Comparison of ENCODE assay signal across 8 mouse cellular contexts in genomic region chr10:108979660-108980059, GRCm38 (mm10). TPM values are rescaled to one million over a fixed set of nuclear protein-coding genes. Genes with fewer than 3 reads are reported as not detected.
DNase-seq lines count a peak whose midpoint lies in the region.

No protein-coding gene starts in this region.

- intact Hi-C loops in heart, postnatal 25 days (cut with DNase I), result no loop called here

- DNase-seq in urinary bladder, postnatal 14 days (ENCODE audit: low spot score), result peak; percentile 4
- DNase-seq in urinary bladder, adult 18-20 months (ENCODE audit: low spot score in 2 of 2), result no peak
- DNase-seq in cerebellum, postnatal 4 days (ENCODE audit: low spot score in 2 of 2), result peak; percentile 42 to 88
- peak; percentile 9 for DNase-seq in heart, postnatal 25 days (ENCODE audit: low spot score)
- DNase-seq in left cerebral cortex, adult 11 months (ENCODE audit: low spot score), result peak; percentile 35
- DNase-seq in ovary, adult 18-20 months (ENCODE audit: low spot score), result peak; percentile 46
- no peak for DNase-seq in yolk sac, embryonic 10.5 days (ENCODE audit: low spot score)
- no peak for DNase-seq in thymus, postnatal 0 days (ENCODE audit: low spot score)

RNA-seq across cellular contexts. Expression of gene Syt1, which starts 31.1 kb away (rescaled TPM):
- total RNA-seq in heart, postnatal 25 days (2021), result under 1 TPM; 0.05 to 0.06 TPM
- 1.3 and 1.8 TPM in 2 replicates for polyA plus RNA-seq in thymus, postnatal 0 days (2015; fragmentation: Nextera tagmentation; extraction: Ambion mirVana)

Comparison
In these comparisons a context has a peak if more than half of its experiments do, and no peak if none do; other contexts are left out.
1. DNase-seq: peak in urinary bladder, postnatal 14 days (single experiment), cerebellum, postnatal 4 days (2 of 2), heart, postnatal 25 days (single experiment), left cerebral cortex, adult 11 months (single experiment) and ovary, adult 18-20 months (single experiment); none in urinary bladder, adult 18-20 months (0 of 2), yolk sac, embryonic 10.5 days (single experiment) and thymus, postnatal 0 days (single experiment).